Mouse (Mus musculus) G1E (cell line): ENCODE measurements around the gene Brat1.

Experiments used
- CTCF ChIP-seq: IDR thresholded peaks from 2 replicates; pipeline ENCODE4 v1.5.1; 2012; ENCODE audit warnings: low read depth, low read length, inconsistent platforms, mixed read lengths
- GATA1 ChIP-seq: IDR thresholded peaks from 2 replicates; pipeline ENCODE4 v1.6.1; 2012; ENCODE audit warnings: borderline replicate concordance, low read length, inconsistent platforms, mixed read lengths
- GATA2 ChIP-seq: IDR thresholded peaks from 2 replicates; pipeline ENCODE4 v1.6.1; 2012; ENCODE audit warnings: low read depth, low read length, inconsistent platforms, borderline replicate concordance
- POLR2AphosphoS5 ChIP-seq: IDR thresholded peaks from 2 replicates; pipeline ENCODE4 v1.6.1; 2012; ENCODE audit warnings: low read depth, low read length, inconsistent platforms; ENCODE audit not compliant: insufficient replicate concordance
- TAL1 ChIP-seq: conservative IDR thresholded peaks from 2 replicates; pipeline ENCODE4 v1.6.1; 2012; ENCODE audit warnings: low read depth, low read length, inconsistent platforms, mixed read lengths

DNA sequence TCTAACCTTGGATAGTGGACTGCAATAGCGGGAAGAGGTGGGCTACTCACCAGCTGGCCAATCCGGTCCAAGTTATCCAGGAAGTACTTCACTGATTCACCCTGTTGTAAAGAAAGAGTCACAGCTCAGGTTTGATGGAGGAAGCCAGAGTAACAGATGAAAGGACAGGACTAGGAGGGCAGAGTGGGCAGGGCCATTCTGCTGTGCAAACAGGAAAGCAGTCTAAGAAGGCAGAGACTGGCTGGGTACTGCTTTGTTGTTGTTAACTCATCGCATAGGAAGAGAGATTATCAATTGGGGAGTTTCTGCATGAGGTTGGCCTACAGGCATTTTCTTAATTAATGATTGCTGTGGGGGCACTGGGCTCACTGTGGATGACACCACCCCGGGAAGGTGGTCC is 57.7 kb downstream of the Brat1 start:
- TF ChIP-seq CTCF (no peak), GATA1 (no peak), TAL1 (no peak), POLR2AphosphoS5 (no peak), GATA2 (no peak)
